Mouse (Mus musculus) erythroblast, embryonic 14.5 days (primary cell): ENCODE data around the gene Jade2.

ENCODE experiments used
- GATA1 ChIP-seq: IDR thresholded peaks from 2 replicates; pipeline ENCODE4 v1.6.1; 2012; ENCODE audit warnings: low read length, inconsistent platforms, mixed read lengths
- TAL1 ChIP-seq: IDR thresholded peaks from 3 replicates; pipeline ENCODE4 v1.6.1; 2012; ENCODE audit warnings: low read length, inconsistent platforms, mixed read lengths

GRCm38 (mm10) chr11:51874266-51875036, 17.0 kb upstream of the Jade2 start:
- TF ChIP-seq GATA1 (no peak), TAL1 (no peak)
